Mouse (Mus musculus) cortical plate, adult 2 months (tissue): ENCODE results near the gene Pard3b. TPM values are rescaled to one million over a fixed set of nuclear protein-coding genes. Genes with fewer than 3 reads are reported as not detected.
"Not testable (repeated sequence)": the region's sequence is repeated elsewhere in the genome, so short reads cannot be mapped to it uniquely, and the experiment has no call there.

Experiments used
- H3K27ac ChIP-seq: fragments of 200-500 bp; 2 replicates; pipeline ENCODE4 v1.5.1; 2012; ENCODE audit warnings: low read length, control low read depth, inconsistent platforms; ENCODE audit not compliant: insufficient read depth
- H3K4me1 ChIP-seq: fragments of 200-500 bp; 2 replicates; pipeline ENCODE4 v1.6.1; 2011; ENCODE audit warnings: low read length; ENCODE audit not compliant: control insufficient read depth, insufficient read depth
- H3K4me3 ChIP-seq: fragments of 200-500 bp; 2 replicates; pipeline ENCODE4 v1.5.1; 2011; ENCODE audit warnings: mild to moderate bottlenecking, low read length, control low read depth; ENCODE audit not compliant: insufficient read depth
- CTCF ChIP-seq: fragments of 200-500 bp; IDR thresholded peaks from 2 replicates; pipeline ENCODE4 v1.5.1; 2011; ENCODE audit warnings: mild to moderate bottlenecking, control low read depth, low read length; ENCODE audit not compliant: insufficient read depth; ENCODE audit errors: extremely low read depth
- POLR2A ChIP-seq: fragments of 200-500 bp; IDR thresholded peaks from 2 replicates; pipeline ENCODE4 v1.6.1; 2011; ENCODE audit warnings: mild to moderate bottlenecking, low read length, control low read depth; ENCODE audit not compliant: insufficient read depth; ENCODE audit errors: extremely low read depth
- polyA plus RNA-seq: library from polyadenylated mRNA; depleted of rRNA; stranded (reverse); fragments of >200 nt; gene quantifications from 2 replicates; pipeline ENCODE4 v1.2.3, GENCODE M21; 2012

Gene Pard3b
- polyA plus RNA-seq, 1 experiment: 1.3 TPM

DNA sequence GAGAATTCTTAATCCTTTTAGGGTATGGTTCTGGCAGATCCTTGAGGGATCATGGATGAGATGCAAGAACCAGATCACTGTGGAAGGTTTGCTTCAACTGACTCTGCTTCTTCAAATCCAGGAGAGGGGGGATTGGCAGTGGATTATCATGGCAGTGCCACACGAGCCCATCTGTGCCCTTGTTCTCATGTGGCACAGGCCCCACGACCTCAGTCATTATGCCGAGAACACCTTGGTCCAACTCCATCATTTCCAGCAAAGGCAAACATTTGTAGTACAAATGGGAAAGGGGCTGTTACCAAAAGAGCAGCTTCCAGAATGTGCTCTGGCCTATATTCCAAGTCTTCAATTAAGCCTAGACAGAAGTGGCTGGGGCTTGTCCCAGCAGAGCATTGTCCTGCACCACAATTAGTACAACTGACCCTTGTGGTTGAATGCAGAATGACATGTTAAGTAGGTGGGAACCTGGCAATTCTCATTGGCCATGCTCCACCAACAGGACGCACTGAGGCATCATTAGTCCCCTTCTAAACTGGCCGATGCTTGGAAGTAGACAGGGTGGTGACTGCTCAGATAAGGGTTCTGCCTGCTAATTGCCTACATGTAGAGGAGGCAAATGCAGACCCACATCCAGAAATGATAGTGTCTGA lies 959.3 kb downstream of the Pard3b start:
- Histone ChIP-seq H3K27ac (no peak overlapping the region), H3K4me3 (no peak overlapping the region), H3K4me1 (no peaks in the 10 kb centered on the region)
- TF ChIP-seq CTCF: no peak
- no peak for TF ChIP-seq POLR2A

DNA sequence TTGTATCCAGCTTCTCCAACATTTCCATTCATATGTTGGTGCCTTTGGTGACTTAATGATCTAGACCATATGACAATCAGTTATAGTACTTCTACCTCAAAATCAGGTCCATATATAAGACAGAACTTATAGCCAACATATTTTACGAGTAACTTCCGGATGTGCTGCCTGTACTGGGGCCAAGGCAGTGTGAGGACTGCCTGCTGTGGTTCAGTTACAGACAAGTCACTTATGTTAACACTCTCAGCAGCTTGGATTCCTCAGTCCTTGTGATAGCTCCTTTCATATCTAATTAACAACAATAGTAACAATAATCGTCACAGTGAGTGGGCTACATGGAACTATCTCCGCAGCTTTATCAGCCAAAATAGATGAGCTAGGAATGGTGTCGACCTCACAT lies 959.9 kb downstream of the Pard3b start:
- no peak overlapping the region for H3K27ac ChIP-seq
- no peak for TF ChIP-seq CTCF
- no peak for TF ChIP-seq POLR2A
- H3K4me1 ChIP-seq: no peaks in the 10 kb centered on the region
- H3K4me3 ChIP-seq: no peak overlapping the region

DNA sequence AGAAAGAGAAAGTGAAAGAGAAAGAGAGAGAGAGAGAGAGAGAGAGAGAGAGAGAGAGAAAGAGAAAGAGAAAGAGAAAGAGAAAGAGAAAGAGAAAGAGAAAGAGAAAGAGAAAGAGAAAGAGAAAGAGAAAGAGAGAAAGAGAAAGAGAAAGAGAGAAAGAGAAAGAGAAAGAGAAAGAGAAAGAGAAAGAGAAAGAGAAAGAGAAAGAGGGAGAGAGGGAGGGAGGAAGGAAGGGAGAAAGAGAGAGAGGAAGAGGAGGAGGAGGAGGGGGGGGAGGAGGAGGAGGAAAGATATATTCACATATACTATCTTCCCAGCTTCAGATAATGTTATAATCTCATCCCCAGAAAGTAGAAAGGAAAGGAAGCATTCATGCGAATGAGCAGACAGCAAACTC lies 966.0 kb downstream of the Pard3b start:
- H3K4me1 ChIP-seq, H3K27ac ChIP-seq, H3K4me3 ChIP-seq: not testable (repeated sequence)

DNA sequence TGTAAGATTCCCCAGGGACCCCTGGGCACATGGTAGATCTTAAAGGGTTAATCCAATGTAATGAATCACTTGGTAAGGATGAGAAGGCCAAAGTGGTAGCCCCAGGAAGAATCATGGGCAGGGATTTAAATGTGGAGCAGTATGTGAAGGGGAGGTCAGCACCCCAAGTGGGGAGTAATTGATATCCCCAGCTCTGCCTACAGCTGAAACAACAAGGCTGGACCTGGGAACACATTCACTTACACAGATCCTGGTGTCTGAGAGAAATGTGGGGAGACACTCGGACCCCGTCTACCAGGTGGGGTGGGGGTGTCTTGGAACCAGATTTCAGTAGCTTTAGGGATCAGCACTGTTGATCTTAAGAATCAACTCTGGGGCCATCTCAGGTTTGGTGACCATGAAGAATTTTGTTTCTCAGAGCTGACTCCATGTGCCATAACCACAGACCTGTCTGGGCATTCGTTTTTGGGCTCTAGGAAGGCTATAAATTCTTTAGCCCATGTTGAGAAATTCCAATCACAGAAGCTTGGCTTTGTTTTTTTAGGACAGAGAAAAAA lies 979.6 kb downstream of the Pard3b start:
- no peaks in the 10 kb centered on the region for H3K4me1 ChIP-seq
- TF ChIP-seq CTCF: no peak
- TF ChIP-seq POLR2A: no peak
- H3K27ac ChIP-seq: no peak overlapping the region
- no peak overlapping the region for H3K4me3 ChIP-seq

DNA sequence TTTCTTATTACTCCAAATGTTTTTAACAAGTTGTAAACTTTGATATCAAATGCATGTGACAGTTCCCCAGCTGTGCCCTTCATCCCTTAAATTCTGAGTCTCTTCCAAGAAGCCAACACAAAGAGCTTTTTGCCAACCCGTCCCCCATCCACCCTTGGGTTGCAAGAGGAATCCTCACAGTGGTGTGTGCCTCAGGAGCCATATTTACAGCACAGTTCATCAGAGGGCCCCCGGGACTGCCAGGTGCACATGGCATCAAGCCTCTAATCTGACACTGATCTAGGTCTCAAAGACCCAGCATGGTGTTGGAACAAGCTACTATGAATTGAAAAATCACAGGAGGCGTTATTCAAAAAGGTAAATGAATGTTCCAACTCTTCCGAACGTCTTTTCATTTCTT lies 980.8 kb downstream of the Pard3b start:
- no peak for TF ChIP-seq POLR2A
- no peak for TF ChIP-seq CTCF
- Histone ChIP-seq H3K27ac (no peak overlapping the region), H3K4me1 (no peaks in the 10 kb centered on the region), H3K4me3 (no peak overlapping the region)

DNA sequence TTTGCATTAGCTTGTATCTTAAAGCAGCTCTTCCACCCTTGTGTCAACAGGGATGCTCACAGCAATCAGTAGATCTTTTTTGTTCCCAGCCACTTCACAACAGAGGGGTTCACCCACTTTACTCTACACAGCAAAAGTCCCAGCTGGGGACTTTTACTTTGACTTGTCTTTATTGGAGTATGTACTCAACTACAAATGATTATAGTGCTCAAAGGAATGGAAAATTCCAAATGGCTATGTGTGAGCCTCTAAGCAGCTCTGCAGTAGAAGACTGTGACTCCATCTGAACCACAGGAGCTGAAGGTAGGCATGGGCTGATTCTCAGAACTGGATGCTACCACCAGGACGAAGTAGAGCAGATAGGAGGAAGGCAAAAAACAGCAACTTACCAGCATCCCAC lies 983.8 kb downstream of the Pard3b start:
- TF ChIP-seq CTCF (no peak), POLR2A (no peak)
- no peak overlapping the region for H3K27ac ChIP-seq
- no peaks in the 10 kb centered on the region for H3K4me1 ChIP-seq
- H3K4me3 ChIP-seq: no peak overlapping the region

DNA sequence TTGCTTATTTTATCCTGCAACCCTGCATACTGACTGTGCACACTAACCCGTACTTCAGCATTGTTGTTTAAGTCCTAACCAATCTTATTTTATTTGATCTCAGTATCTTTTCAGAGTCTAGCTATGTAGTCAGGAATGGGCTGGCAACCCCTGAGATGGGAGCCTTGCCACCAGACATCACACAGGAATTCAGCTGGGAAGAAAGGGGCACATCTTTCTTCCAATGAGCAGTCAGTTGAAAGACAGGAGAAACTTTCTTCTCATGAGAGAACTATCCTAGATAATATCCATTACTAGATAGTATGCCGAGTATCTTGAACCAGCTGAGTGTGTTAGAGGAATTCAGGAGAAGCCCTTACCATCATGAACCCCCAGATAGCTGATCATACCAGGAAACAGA lies 985.5 kb downstream of the Pard3b start:
- no peaks in the 10 kb centered on the region for H3K4me1 ChIP-seq
- no peak overlapping the region for H3K4me3 ChIP-seq
- no peak for TF ChIP-seq CTCF
- H3K27ac ChIP-seq: no peak overlapping the region

DNA sequence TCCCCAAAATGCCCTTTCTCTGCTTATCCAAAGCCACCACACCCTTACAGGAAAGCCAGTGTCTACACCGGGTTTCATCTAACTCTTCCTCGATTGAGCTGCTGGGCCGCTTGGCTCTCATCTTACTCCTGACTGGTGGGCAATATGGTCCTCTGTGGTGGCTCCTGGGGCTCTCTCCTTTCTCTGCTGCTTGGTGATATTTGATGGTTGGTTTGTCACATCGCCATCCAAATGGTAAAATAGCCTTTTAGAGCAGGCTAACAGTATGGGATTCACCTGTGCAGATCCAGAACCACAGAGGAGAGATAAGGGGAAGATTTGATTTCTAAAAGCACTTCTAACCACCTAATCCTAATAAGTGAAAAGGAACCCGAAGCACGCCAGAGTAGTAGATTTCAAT lies 986.2 kb downstream of the Pard3b start:
- TF ChIP-seq POLR2A (no peak), CTCF (no peak)
- no peaks in the 10 kb centered on the region for H3K4me1 ChIP-seq
- no peak overlapping the region for H3K27ac ChIP-seq
- H3K4me3 ChIP-seq: no peak overlapping the region

DNA sequence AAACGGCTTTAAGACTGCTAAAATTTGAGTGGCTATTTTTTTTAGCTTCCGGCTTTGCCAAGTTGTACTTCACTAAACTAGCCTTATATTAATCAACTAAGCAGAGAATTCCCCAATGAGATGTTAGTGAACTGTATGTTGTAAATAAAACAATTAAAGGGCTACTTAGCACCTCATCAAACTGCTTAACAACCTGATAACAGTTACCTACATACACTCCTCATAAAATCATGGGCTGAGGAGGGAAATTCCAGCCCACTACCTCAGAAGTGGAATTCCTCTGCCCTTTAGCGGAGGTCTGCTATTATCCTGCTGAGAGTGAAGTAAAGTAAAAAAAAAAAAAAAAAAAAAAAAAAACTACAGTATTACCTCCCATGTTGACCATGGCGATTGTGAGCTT lies 986.7 kb downstream of the Pard3b start:
- Histone ChIP-seq H3K4me3 (no peak overlapping the region), H3K27ac (no peak overlapping the region), H3K4me1 (no peaks in the 10 kb centered on the region)
- TF ChIP-seq CTCF (no peak), POLR2A (no peak)

DNA sequence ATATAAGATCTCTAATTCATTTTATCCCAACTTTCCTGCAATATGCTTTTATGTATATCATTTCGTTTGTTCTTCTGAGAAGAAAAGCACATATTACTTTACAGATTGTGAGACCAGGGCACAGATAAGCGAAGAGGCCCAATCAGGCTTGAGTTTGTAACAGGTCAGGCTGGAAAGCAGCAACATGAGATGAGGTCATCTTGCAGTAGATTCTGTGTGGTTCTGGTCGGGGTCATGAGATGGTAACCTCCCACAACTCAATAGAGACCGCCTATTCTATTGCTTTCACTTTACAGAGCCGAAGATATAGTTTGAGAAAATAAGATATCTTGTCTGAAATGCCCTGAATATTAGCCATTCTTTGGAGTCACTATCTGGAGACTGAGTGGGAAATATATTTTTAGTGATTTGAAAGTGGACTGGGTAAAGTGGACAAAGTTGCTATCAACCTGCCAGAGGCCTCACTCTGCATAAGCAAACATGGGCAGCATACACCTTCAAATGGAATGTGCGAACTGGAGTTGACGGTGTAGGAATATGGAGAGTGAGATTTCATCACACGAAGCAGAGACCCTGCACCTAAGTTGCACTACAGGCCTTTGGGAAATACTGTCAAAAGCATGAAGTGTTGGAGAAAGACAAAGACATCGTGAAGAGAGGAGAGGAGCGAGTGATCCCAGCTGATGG lies 987.3 kb downstream of the Pard3b start:
- TF ChIP-seq CTCF (no peak), POLR2A (no peak)
- Histone ChIP-seq H3K27ac (no peak overlapping the region), H3K4me1 (no peaks in the 10 kb centered on the region)

More for the DNA sequence above, 987.3 kb downstream of the Pard3b start:
- H3K4me3 ChIP-seq: no peak overlapping the region
